Mouse (Mus musculus) hindlimb bud, embryonic 11.5 days (tissue): ENCODE results near the gene Mapk1.
A peak's percentile ranks its signal among the peaks of the same experiment; 100 is the strongest.
"Not testable (repeated sequence)": the region's sequence is repeated elsewhere in the genome, so short reads cannot be mapped to it uniquely, and the experiment has no call there.

Experiments
- DNase-seq: peaks from one replicate; pipeline ENCODE4 v3.0.0-alpha.2; 2012; ENCODE audit warnings: low read depth, low spot score; ENCODE audit errors: extremely low spot score

The Mapk1 gene

GRCm38 (mm10) chr16:16983131-16983533, at the start of gene Mapk1:
TSS of gene Mapk1 (plus strand) at chr16:16983382.
- peak; percentile 71 for DNase-seq

- no peak for DNase-seq
Measured at GRCm38 (mm10) chr16:16939543-16939942, 43.6 kb upstream of the Mapk1 start.

GRCm38 (mm10) chr16:16941078-16941477, 42.1 kb upstream of the Mapk1 start:
- no peak for DNase-seq

DNA sequence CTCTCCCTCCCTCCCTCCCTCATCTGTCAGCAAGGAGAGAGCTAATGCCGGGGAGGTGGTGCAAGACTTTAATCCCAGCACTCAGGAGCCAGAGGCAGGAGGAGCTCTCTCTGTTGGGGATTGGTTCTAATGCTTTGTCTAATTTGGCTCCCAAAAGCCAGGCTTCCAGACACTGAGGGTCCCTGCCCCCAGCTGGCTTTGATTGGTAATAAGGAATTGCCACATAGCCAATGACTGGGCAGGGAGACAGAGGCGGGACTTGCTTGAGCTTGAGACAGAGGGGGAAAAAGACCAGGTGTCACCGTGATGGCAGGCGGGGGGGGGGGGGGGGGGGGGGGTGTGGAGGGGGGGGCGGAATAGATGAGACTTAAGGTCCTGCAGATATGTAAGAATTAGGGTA, 24.6 kb upstream of the Mapk1 start:
- no peak for DNase-seq

GRCm38 (mm10) chr16:16959907-16960306, 23.3 kb upstream of the Mapk1 start:
- DNase-seq, result no peak

- no peak for DNase-seq
Measured at GRCm38 (mm10) chr16:16965149-16965548, 18.0 kb upstream of the Mapk1 start.

GRCm38 (mm10) chr16:16966290-16966689, 16.9 kb upstream of the Mapk1 start:
- DNase-seq, result no peak

DNA sequence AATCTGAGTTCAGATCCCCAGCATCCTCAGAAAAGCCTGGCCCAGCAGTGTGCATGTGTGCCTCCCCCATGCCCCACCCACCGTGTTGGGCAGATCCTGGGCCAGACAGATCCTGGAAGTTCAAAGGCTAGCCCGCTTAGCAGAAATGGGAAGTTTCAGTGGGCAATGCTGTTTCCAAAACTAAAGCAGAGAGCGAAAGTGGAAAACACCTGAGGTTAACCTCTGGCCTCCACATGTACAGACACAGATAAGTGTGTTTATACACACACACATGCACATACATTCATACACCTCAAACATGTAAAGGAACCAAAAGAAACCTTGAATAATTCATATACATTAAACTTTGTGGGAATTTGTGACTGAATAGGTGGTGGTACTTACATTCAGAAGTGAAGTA, 5.1 kb upstream of the Mapk1 start:
- no peak for DNase-seq

GRCm38 (mm10) chr16:16978765-16979164, 4.4 kb upstream of the Mapk1 start:
- DNase-seq, result no peak

DNA sequence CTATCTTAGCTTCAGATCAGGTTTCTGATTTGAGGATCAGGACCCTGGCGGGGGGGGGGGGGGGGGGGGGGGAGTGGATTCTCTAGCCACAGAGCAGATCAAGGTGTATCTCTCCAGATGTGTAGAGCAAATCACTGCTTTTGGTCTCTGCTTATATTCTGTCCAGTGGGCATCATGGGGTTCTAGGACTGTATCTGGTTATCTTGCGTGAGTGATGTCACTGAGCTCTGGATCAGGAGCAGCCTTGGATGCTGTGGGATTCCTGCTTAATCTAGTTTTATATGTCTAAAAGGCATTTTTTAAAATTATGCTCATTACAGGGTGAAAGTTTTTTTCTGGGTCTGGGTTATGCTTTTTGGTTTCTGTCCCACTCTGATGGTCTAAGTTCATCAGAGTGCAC, 546 bp upstream of the Mapk1 start:
- no peak for DNase-seq

DNA sequence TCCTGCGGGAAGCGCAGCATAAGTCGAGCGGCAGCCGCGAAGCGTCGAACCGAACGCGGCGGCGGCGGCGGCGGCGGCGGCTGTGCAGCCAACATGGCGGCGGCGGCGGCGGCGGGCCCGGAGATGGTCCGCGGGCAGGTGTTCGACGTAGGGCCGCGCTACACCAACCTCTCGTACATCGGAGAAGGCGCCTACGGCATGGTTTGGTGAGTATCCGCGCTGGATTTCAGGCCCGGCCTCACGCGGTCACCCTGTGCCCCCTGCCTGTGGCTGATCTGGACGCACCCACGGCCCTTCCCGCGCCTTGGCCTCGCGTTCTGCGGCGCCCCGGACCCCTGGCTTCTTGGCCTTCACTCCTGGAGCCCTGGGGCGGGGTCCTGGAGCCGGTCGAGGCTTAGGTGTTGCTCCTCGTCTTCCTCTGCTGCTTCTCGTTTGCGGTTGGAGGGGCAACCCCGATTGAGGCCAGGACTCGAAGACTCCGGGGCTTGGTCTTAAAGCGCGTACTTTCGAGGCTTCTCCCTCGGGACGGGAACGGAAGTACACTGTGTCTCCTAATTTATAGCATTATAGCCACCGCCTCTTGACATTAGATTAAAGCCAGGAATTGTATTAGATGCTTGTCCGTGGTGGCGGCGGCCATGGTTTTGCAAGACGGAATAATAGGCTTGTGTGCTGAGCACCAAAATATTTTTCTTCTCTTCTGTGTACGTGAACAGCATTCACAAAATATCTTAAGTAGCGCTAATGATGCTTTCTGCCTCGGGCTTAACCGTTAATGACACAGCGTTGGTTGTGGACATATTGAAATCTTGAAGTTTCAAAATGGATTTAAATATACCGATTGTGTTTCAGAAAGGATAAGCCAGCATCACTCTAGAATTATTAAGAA, 596 bp downstream of the Mapk1 start:
- peak; percentile 28 for DNase-seq

- no peak for DNase-seq
Measured at GRCm38 (mm10) chr16:16984423-16984941, 1.3 kb downstream of the Mapk1 start.

GRCm38 (mm10) chr16:16987248-16987647, 4.1 kb downstream of the Mapk1 start:
- DNase-seq, result no peak

DNA sequence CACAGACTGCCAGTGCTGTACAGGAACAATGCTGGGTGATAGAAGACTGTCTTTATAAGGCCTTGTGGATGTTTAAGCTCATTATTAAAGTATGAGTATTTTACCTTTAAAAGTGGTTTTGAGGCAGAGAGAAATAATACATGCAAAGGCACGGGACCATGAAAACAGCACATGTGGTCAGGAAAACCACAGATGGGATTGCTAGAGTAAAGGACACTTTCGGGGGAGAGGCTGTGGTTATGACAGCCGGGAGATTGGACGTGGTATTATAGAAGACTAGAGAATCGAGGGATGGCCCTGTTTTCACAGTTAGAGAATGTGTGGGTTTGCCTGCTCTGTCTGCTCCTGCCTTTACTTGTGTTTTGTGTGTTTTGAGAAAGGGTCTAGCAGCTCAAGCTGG, 5.7 kb downstream of the Mapk1 start:
- no peak for DNase-seq

DNA sequence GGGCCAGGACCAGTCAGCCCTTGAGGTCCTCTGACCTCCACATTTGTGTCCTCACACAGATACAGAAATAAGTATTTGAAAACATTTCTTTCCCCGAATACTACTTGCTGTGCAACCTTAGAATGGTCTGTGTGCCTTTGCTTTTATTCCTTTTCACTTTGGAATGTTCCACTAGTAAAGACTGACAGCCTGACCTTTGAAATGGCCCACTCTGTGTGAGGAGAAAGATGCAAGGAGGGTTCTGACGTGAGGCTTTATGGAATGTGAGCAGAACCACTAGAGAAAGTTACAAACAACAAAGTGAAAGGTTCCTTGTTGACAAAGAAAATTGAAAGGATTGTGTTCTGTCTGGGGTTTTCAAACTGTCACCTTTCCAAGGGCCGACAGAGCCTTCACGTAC, 6.8 kb downstream of the Mapk1 start:
- no peak for DNase-seq

DNA sequence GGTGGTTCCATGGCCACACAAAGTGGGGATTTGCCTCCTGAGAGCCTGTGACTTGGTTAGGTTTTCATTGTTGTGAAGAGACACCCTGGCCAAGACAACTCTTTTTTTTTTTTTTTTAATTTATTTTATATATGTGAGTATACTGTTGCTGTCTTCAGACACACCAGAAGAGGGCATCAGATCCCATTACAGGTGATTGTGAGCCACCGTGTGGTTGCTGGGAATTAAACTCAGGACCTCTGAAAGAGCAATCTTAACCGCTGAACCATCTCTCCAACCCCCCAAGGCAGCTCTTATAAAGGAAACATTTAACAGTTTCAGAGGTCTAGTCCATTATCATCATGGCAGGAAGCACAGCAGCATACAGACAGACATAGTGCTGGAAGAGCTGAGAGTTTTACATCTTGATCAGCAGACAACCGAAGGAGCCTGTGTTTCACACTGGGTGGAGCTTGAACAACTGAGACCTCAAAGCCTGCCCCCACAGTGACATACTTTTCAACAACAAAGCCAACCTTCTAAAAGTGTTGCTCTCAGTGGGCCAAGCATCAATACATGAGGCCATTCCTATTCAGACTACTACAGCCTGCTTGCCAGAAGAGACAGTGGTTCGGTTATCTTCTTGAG, 11.4 kb downstream of the Mapk1 start:
- no peak for DNase-seq

DNA sequence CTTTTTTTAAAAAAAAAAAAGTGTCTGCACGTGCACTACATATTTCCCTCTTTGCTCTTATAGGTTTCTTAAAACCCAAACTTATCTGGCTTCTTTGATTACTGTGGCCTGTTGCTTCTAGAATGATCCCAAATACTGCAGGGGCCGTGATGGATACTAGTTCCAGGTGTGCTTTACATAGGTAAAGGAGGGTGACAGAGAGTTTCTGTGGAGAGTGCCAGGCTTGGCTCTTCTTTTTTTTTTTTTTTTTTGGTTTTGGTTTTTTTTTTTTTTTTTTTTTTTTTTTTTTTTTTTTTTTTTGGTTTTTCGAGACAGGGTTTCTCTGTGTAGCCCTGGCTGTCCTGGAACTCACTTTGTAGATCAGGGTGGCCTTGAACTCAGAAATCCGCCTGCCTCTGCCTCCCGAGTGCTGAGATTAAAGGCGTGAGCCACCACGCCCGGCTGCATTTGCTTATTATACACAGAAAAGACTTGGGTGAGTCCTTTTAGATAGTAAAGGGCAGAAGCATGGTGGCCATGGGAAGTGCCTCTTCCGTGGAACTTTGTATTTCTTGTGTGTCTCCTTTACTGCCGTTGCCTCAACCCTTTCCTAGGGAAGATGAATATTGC, 13.0 kb downstream of the Mapk1 start:
- not testable (repeated sequence) for DNase-seq

DNA sequence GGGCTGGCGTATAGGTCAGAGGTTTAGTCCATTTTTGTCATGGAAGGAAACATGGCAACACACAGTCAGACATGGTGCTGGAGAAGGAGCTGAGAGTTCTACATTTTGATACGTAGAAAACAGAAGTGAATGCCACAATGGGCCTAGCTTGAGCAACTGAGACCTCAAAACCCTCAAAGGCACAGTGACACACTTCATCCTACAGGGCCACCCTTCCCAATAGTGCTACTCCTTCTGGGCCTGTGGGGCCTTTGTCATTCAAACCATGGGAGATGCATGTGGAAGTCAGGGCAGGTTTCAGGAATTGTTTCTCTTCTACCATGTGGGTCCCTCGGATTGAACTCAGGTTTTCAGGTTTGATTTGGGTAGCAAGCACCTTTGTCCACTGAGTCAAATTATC, 17.9 kb downstream of the Mapk1 start:
- DNase-seq, result no peak

DNA sequence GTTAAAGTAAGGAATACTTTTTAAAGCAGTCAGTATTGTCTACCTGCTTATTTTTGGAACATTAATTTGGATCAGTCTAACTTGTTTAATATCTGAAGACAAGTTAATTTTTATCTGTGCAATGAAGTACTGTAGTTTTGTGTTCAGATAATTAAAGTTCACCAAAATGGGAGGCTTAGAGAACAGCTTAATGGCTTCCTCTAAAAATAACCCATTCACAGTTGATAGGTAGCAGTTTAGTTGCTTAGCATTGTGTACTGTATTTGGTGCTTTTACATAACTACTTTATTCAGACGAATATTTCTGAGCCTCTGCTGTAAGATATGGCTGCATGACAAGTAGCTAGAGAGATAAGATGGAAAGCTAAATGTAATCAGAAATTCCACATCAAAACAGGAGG, 23.9 kb downstream of the Mapk1 start:
- DNase-seq, result no peak

GRCm38 (mm10) chr16:17010036-17010435, 26.9 kb downstream of the Mapk1 start:
- DNase-seq, result no peak

- DNase-seq, result no peak
Measured at GRCm38 (mm10) chr16:17012583-17012982, 29.4 kb downstream of the Mapk1 start.
